Mouse (Mus musculus) spleen, adult 18-20 months (tissue): ENCODE data around the gene Sds.

Experiments used
- DNase-seq, 2 experiments: peaks; one replicate each; pipeline ENCODE4 v3.0.0; 2022; ENCODE audit warnings: mixed read lengths in 2 of 2

Gene Sds

DNA sequence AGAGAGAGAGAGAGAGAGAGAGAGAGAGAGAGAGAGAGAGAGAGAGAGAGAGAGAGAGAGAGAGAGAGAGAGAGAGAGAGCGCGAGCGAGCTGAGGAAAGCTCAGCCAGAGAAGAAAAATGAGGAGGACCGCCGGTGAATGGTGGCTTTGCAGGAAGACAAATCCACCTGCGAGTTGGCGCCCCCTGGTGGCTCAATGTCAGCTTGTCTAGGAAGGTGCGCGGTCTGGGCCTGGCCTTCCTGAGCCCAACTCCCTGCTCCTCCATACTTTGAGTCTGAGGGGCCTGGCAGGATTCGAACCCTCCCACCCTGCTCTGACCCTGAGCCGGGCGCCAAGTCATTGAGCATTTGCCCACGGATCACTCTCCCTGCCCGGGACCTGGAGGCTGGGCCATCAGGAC lies 35.6 kb upstream of the Sds start:
- DNase-seq: peak; percentile 49 to 86

DNA sequence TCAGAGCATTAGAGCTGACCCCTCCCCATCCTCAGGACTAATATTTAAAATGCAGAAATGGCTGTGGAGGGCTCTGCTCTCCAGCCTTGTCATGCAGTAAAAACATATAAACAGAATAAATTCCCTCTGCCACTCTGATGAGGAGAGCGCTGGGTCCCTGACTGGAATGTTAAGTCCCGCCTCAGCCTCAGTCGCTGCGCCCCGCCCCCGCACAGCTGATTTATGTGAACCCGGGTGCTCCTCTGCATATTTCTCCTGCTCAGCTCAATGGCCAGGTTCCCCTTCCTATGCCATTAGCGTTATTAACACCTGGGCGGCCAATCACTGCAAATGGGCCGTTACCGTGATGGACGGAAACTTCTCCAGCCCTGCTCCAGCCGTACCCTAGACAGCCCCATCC lies 29.0 kb upstream of the Sds start:
- DNase-seq: no peak

DNA sequence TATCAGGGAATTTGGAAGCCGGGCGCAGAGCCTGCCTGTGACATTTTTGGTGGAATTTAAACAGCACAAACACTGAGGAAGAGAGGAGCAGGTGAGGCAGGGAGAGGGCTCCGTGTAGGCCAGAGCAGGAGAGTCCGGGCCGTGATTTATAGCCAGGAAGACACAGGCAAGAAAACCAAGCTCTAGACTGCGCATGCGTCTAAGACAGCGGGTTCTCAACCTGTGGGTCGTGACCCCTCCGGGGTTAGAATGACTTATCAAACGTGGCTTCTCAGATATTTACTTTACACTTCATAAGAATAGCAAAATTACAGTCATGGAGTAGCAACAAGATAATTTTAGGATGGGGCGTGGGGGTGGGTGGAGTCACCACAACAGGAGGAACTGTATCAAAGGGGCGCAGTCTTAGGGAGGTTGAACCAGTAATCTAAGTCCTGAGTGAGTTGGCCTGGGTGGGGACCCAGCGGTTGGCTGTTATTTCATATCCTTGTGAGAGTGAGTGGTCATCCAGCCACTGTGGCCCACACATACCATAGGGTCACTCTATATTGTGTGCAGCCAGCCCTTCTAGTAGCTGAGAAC lies 21.5 kb upstream of the Sds start:
- no peak for DNase-seq

DNA sequence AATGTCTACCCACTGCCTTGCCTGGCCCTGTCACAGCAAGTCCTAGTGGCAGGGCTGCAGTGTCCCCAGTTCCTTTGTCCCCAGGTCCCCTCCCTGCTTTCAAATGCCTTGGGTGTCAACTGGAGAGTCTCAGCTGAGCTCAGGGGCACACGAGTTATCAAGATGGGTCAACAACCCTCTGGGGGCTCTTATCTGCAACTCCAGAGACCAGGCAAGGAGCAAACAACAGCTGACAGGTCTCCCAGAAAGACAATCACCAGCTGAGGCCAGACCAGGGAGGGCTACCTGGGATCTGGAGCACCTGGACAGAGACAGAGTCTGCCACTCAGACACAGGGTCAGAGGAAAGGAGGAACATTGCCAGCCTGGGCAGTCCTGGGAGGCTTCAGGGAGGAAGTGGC lies 20.1 kb upstream of the Sds start:
- DNase-seq: no peak

DNA sequence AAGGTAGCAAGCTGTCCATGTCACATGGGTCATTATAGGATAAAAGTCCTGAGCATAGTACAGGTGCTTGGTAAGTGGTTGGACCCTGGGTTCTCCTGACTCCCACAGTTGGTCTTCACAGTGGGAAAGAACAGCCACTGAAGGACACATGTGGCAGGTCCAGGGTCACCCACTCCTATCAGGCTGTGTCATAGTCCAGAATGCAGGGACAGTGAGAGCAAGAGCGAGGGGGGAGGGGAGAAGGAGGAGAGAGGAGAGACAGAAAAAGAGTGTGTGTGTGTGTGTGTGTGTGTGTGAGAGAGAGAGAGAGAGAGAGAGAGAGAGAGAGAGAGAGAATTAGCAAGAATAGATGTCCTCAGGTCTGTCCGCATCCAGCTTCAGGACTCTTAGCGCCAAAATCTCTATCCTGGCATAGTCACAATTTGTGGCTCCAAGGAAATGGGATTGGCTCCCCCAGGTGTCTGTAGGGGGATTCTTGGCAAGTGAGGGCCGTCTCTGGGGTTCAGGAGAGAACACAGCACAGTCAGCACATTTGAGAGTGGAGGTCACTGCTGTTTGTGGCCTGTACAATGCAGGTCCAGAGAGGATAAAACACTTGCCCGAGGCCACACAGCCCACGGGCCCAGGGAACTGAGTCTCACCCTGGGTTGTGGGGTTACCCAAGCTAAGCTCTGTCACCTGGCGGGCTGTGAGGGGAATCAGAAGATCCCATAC lies 19.3 kb upstream of the Sds start:
- DNase-seq: no peak

DNA sequence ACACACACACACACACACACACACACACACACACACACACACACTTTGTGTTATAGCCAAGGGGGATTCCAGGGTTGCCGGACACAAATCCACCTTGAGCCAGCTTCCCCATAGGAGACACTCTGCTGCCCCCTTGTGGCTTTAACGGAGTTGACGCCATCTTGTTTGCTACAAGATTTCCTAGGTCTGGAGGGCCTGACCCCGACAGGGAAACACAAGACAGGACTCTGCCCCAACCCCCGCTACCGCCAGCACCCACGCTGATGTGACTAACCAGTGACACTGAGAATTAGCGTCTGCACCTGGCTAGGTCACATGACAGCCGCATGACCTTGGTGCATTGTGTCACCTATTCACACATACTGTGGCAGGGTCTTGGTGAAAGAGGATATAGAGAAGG lies 18.7 kb upstream of the Sds start:
- peak in 1 of 2 experiments; percentile 40 for DNase-seq

DNA sequence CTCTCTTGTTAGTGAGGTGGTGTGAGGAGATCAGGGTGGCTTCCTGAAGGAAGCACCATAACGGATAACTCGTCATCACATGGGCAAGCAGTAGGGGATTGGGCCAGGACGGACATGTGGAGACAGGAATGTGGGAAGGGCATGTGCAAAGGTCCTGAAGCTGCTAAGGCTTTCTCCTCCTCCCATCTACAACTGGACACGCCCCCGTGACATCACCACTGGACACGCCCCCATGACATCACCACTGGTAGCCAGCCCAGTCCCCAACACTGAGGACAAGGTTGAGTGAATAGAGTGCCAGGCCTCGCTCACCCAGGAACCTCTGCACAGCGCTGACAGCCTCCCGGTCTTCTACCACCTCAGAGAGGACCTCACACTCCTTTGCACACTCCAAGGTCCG lies 17.2 kb upstream of the Sds start:
- no peak for DNase-seq

DNA sequence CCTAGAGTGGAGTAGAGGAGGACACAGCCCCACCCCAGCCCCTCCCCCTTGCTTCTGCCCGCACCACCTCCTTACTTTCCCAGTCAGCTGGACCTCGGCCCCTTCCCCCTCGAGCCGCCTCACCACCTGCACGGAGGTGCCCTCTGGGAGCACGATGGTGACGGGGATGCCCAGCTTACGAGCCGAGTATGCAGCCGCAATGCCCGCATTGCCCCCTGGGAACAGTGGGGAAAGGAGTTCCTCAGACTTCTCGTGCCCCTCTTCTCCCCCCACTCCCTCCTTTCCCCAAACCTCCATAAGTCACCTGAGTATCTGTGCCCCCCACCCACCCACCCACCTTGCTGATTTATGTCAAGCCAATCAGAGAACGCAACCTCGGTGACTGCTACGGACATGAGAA lies 14.4 kb upstream of the Sds start:
- DNase-seq: no peak

DNA sequence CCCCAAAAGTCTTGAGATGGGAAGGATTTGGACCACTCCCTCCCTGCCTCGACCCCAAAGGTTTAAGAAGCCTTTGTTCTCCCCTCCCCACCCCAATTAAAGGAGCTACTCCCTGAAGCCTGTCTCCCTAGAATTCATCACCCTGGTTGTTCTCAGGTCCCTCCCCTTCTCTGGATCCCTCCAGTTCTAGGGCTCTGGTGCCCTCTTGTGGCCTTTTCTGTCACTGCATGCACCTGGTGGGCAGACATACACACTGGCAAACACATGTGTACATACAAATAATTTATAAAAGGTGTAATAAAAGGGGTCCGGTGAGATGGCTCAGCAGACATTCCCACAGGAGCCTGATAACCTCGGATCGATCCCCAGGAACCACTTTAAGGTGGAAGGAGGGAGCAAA lies 12.0 kb upstream of the Sds start:
- DNase-seq: no peak

DNA sequence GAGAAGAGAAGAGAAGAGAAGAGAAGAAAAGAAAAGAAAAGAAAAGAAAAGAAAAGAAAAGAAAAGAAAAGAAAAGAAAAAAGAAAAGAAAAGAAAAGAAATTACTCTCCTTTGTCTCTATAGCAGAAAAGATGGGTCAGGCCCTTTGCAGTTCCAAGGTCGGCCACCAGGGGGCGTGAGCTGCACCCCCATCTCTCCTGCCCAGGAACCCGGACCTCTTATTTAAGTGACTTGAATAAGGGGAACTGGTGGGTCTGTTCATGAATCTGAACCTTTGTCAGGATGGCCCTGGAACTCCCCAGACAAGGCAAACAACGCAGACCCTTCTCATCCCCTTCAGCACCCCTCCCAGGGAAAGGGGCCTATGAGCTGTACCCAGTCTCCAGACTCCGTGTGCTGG lies 11.3 kb upstream of the Sds start:
- peak in 1 of 2 experiments; percentile 48 for DNase-seq

DNA sequence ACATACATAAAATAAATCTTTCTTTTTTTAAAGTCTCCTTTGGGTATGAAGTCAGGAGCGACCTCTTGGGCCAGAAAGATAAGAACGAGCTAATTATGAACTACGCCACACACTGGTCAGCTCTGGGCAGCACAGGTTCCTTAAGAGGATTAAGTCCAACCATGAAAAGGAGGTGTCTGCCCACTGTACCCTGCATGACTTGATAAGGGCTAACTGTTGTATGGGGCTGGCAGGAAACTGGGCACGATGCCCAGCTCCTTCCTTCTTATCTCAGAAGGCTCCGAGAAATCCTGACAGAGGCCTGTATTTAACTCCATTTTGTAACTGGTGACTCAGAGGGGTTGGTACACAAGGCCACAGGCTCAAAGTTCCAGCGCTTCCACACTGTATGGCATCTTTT lies 10.5 kb upstream of the Sds start:
- no peak for DNase-seq

DNA sequence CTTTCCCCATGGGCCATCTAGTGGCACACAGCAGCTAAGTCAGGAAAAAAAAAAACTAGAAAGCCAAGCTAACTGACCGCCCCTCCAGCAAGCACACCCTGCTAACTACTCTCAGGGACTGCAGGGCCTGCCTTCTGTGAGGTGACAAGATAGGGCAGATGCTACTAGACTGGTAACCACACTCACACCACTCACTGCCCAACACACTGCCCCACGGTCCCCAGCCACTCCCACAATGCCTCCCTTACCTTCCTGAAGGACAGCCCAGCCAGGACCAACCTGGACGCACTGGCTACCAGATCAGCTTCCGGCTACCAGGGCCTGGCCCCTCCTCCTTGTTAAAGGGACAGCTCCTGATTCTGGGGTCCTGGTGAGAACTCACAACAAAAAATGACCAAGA lies 9.3 kb upstream of the Sds start:
- no peak for DNase-seq

DNA sequence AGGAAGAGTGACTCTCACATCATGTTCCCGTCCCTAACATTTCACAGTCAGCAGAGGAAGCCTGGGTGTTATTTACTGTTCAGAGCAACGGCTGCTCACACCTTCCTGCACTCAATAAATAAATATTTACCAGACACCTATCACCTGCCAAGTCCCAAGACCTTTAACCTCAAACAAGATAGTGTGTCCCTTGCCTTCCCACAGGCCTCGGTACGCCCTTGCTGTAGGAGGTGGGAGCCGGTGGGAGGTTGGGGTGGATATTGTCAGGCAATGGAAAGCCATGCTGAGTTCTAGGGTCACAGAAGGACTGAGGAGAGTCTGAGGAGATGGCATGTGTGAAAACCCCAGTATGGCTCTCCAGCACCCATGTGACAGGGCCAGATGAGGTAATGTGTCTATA lies 8.0 kb upstream of the Sds start:
- no peak for DNase-seq

DNA sequence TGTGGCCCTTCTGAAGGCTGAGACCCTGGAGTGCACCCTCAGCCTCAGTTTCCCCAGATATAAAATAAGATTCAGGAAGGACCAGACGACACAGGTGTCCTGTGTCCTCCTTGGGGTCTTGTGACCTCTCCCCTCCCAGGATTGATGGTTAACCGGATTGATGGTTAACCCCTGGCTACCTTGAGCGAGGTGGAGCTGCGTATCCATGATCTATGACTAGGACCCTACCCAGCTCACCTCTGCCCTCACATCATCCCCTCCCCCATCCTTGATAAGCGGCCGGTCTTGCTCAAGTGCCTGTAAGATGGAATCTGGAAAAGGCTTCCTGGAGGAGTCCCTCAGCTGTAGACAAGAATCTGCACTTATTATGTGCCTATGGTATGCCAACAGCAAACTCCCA lies 7.5 kb upstream of the Sds start:
- DNase-seq: no peak

DNA sequence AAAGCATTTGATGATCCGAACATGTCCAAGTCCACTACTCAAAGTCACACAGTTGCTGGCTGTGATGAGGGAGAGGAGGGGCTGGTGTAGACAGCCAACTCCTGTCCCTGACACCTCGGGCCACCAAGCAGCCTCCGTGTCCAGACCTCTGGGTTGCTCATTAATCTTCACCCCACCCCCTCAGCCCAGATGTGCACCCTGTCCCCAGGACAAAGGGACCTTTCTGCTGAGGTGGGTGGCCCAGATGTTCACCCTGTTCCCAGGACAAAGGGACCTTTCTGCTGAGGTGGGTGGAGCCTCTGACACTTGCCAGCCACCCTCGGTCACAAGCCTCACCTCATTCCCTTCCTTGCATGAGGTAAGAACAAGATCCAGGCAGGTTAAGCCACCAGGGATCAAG lies 4.8 kb upstream of the Sds start:
- DNase-seq: no peak

DNA sequence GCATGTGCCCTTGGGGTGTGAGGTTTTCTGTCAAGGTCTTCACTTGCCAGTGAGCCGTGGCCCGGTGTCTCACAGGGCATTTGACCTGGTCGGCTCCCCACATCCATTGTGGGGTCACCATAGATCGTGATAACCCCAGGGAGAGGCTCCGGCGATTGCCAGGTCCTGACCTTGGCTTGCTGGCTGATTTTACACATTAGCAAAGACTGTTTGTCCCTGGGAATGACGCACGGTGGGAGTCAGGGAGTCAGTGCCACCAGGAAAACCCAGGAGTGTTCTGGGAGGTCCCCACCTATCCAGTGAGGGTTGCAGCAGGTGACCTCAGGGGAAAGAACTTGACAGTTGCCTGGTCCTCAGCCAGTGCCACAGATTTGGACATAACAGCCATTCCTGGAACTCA lies 3.6 kb upstream of the Sds start, which contains the start of gene Sdsl:
Sdsl (minus strand) TSS at position 41 of the 400 bp plus-strand sequence.
- no peak for DNase-seq

DNA sequence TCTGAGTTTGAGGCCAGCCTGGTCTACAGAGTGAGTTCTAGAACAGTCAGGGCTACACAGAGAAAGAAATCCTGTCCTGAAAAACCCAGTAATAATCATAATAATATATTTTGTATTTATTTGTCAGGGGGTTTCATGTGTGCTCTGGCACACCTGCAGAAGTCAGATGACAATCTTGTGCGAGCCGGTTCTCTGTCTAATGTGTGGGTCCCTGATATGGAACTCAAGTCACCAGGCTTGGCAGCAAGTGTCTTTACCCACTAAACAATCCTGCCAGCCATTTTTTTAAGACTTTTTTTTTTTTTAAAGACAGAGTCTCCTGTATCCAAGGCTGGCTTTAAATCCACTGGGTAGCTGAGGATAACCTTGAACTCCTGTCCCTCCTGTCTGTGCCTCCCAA lies 3.0 kb upstream of the Sds start:
- no peak for DNase-seq

DNA sequence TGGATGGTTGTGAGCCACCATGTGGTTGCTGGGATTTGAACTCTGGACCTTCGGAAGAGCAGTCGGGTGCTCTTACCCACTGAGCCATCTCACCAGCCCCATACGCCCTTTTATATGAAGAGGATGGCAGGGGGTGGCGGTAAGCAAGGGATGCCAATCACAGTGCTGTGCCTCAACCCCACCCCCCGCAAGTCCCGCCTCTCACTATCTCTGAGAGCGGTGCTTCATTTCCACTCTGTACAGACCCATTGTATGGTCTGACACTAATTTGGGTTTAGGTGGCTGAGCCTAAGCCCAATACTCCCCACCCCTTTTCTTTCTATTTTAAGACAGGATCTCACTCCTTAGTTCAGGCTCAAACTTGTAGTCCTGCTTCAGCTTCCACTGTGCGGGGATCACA lies 465 bp upstream of the Sds start:
- DNase-seq: no peak

DNA sequence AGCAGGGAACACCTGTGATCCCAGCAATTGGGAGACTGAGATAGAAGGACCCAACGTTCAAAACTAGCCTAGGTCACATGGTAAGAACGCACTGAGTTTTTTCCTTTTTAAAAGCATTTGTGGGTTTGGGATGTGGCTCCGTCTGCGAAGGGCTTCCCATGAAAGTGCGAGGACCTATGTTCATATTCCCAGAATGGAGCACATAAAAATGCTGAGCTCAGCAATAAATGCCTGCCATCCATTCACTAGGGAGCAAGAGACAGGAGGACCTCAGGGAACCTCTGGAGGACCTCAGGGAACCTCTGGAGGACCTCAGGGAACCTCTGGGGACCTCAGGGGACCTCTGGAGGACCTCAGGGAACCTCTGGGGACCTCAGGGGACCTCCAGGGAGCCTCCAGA lies 1.7 kb downstream of the Sds start:
- DNase-seq: no peak

DNA sequence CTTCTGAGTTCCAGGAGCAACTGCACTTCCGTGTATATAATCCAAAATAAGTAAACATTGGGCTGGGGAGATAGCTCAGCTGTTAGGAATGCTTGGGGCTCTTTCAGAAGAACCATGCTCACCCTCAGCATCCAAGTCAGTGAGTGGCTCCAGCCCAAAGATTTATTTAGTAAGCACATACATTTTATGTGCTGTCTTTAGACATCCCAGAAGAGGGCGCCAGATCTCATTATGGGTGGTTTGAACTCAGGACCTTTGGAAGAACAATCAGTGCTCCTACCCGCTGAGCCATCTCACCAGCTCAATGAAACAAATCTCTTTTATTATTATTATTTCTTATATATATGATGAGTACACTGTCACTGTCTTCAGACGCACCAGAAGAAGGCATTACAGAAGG lies 3.2 kb downstream of the Sds start:
- no peak for DNase-seq

DNA sequence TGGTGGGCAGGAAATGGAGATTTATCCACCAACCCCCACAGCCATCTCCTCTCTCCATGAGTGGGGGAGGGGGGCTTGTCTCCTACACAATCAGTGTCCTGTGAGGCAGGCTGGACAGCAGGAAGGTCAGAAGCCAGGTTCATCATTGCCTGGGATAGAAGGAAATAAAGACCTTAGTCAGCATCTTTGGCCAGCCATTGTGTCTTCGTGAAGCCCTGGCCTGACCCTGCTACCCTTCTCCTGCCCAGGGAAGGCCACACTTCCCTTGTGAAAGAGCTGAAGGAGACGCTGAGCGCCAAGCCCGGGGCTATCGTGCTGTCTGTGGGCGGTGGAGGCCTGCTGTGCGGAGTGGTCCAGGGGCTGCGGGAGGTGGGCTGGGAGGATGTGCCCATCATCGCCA lies 4.9 kb downstream of the Sds start:
- no peak for DNase-seq

DNA sequence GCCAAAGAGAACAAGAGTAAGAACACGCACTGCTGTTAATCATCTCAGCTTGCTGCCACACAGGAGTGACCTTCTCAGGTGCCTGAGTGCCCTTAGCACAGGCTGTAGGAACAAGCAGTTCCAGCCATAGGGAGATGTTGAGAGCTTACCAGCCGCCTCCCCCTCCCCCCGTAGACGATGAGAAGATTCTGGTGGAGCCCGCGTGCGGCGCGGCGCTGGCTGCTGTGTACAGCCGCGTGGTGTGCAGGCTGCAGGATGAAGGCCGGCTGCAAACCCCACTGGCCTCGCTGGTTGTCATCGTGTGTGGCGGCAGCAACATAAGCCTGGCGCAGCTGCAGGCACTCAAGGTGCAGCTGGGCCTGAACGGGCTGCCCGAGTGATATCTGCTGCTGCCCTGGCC lies 7.1 kb downstream of the Sds start:
- DNase-seq: no peak

DNA sequence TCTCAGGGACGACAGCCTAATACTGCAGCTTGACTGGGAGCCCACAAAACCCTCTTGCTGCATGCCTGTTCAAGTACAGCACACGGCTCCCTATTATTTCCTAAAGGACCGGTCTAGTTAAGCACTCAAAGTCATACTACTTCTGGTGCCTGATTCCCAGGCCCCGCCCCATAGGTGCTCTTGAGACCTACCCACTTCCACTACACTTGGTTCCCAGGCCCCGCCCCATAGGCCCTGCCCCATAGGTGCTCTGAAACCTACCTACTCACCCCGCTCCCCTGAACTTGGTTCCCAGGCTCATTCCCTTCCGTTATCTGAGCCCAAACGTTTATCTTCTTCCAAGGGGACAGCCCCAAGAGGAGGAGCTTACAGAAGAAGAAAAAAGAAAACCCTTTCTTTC lies 11.5 kb downstream of the Sds start:
- no peak for DNase-seq

DNA sequence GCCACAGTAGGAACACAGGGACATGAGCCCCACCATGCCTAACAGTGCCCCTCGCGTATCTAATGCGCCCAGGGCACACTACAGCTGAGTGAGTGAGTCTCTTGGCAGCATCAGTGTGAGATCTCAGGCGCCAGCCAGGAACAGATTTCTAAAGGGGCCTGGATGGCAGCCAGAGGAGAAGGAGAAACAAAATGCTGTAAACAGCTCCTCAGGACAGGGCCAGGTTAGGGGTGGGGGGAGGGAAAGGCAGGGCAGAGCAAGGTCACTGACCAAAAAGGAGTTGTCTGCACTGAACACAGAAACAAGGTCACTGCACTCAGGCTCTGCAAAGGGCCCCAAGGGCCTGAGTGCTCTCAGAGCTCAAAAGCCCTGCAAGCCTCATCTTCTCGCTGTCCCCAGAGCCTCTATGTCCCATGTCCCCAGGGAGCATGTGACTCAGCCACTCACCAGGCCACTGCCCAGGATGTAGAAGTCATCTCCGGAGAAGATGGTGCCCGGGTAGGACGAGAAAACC lies 14.4 kb downstream of the Sds start:
- DNase-seq: no peak

DNA sequence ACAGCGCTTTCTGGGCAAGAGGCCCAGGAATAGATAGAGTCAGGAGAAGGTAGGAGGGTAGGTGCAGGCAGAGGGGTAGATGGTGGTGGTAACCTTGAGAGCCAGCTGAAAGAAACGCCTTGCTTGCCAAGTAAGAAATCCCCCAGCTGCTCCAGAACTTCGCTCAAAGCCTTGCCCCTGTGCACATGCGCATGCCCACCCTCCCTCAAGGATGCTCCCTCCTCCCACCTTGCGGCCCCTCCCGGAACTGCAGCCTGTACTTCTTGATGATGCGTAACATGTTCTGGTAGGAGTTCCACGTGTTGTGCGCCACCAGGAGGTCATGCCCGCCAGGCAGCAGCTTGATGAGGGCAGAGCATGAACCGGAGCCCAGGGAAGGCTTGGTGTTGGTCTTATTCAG lies 16.1 kb downstream of the Sds start:
- DNase-seq: no peak
